Mouse (Mus musculus): ENCODE measurements at regions not wholly inside any gene's neighbourhood (a gene's known extent, or its start where the extent isn't known, plus 50 kb on each side); places are given as distances from the start of the nearest gene placed in this dataset.

- DNase-seq, result no peak
Observed at GRCm38 (mm10) chr9:93948671-93949070, 589.2 kb downstream of the 1190002N15Rik start.

DNA sequence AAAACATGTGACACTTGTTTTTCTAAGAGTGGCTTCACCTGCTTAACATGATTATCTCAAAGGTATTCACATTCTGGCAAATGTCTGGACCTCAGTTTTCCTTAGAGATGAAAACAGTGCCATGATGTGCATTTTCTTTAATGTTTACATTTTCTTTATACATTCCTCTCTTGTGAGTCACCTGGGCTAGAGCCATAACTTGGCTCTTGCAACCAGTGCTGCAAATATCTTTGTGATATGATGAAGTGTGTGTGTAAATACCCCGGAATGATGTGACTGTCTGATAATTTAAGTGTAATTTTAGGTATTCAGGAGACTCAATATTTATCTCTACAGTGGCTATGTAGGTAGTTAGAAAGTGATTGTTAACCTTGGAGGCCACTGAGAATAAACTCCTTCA, 590.8 kb downstream of the 1190002N15Rik start:
- DNase-seq, result no peak

- no peak for DNase-seq
Observed at GRCm38 (mm10) chr9:93940193-93940592, 597.7 kb downstream of the 1190002N15Rik start.

GRCm38 (mm10) chr9:93930684-93931083, 607.2 kb downstream of the 1190002N15Rik start:
- DNase-seq, result no peak

DNA sequence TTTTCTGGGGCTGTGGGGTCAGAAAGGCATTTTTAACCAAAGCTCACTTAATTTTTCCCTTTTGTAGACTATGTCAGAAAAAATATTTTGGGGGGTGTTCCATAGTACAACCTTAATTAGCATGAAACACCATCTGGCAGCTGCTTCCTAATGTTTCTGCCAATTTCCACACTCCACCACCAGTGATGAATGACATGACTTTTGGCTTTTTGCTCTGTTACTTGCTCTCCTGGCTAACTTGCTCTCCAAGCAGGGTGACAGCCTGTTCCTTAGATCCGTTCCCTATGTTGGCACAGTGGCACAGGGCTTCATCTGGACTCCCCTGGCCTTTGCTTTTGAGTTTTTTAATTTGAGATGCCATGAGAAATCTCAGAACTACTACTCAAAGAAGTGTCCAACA, 648.6 kb downstream of the 1190002N15Rik start:
- no peak for DNase-seq

GRCm38 (mm10) chr9:93880112-93880511, 657.8 kb downstream of the 1190002N15Rik start:
- no peak for DNase-seq

DNA sequence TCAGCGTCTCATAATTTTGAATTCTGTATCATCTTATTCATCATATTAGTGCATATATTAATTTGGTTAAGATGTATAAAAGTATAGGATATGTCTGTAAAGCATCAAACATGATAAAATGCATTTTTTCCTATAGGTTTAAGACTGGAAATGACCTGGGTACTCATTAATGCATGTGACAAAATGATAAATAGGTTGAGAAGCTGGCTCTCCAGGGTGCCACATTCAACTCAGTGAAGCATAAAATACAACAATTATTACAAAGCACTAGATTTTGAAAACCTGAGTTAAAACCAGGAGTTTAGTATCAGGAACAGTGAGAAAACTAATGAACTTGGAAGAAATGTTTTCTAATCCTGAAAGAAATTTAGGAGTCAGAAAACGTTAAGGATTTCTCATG, 658.3 kb downstream of the 1190002N15Rik start:
- no peak for DNase-seq

DNA sequence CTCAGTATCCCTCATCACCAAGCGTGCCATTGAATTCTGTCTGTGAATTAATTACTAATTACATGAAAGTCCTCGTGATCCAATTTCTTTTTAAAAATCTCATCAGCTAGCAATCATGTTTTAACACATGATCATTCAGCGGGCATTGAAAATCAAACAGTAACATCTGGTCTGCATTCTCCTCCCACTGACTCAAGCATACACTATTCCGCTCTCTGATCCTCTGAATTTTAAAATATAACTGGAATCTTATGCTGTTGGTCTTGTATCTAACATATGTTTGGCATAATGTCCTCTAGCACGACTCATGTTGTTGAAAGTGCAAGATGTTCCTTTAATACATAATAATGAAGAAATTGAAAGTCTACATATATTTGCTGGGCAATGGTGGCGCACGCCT, 667.1 kb downstream of the 1190002N15Rik start:
- DNase-seq, result no peak

DNA sequence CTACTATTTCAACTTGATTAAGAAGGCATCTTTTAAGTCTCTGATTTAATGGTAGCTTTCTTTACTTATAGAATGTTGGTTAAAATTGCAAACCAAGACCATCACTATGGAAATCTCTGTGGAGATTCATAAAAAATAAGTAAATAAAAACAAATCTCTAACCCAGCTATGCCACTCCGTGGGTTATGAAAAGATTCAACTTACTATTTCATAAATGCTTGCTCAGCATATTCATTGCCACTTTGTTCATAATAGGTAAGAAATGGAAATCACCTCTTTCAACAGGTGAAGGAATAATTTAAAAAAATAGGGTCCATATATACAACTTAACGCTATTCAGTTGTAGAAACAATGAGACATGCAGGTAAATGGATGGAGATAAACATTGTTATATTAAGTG, 679.9 kb downstream of the 1190002N15Rik start:
- no peak for DNase-seq

DNA sequence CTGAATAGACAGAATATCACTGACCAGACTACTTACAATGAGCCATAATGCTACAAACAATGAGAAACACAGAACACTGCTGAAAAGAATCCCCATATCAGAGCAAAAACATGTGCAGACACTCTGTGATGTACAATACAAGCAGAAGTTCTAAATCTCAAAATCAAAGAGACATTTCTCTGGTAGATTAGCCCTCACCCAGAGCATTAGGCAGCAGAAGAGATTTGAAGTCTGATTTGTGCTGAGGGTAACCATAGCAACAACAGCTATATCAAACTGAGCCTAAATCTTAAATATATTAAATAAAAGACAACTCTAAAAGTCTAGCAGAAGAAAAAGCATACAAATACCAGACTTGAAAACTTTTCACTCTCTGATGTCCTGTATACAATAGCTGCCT, 691.5 kb downstream of the 1190002N15Rik start:
- no peak for DNase-seq

DNA sequence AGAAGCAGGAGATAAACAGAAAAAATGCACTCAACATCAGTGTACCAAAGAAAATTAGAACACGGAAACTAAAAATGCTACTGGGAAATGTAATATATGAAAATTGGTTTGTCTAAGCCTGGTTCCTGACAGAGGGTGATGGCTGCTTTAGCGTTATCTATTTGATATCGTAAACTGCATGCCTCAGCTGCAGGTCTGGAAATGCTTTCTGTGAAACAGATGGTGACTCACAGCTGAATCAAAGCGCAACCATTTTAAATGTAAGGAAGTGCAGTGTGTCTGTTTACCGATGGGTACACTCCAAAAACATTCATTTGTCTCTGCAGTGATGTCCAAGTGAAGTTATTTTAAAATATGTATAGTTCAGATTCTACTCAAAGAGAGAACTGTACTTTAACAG, 694.0 kb downstream of the 1190002N15Rik start:
- no peak for DNase-seq
